Mouse (Mus musculus) kidney, embryonic 16.5 days (tissue): ENCODE results near the gene Pdlim5. TPM values are rescaled to one million over a fixed set of nuclear protein-coding genes. Genes with fewer than 3 reads are reported as not detected.

ENCODE experiments used
- polyA plus RNA-seq: library from polyadenylated mRNA; unstranded; fragments of >200 nt; fragmentation: Nextera tagmentation; extraction: Ambion mirVana; gene quantifications from 2 replicates; pipeline ENCODE4 v1.2.1, GENCODE M21; 2015

Gene Pdlim5
- polyA plus RNA-seq, 1 experiment from 2014 or later = 50.7 TPM

Other genes with a start within 250 kb of the Pdlim5 start
- gene Bmpr1b, start 226.3 kb downstream of the Pdlim5 start, polyA plus RNA-seq = 8.8 and 10.0 TPM in 2 replicates
- 0.05 TPM in 1 of 2 replicates, not detected in the other for gene Gbp5, start 98.3 kb upstream of the Pdlim5 start, polyA plus RNA-seq
- gene Gbp7, start 134.6 kb upstream of the Pdlim5 start, polyA plus RNA-seq = 2.5 and 3.1 TPM in 2 replicates
- gene Gbp3, start 164.3 kb upstream of the Pdlim5 start, polyA plus RNA-seq = 1.3 and 1.8 TPM in 2 replicates
- gene Gbp2b, start 199.2 kb upstream of the Pdlim5 start, polyA plus RNA-seq = not detected in 2 replicates
- gene Gbp2, start 224.9 kb upstream of the Pdlim5 start, polyA plus RNA-seq = 1.1 and 1.6 TPM in 2 replicates